Mouse (Mus musculus) thymus, postnatal 36 days (tissue): ENCODE results near the gene Rpain.

ENCODE experiments used
- DNase-seq, 2 experiments: peaks; one replicate each; pipeline ENCODE4 v3.0.0; 2022; ENCODE audit warnings: mixed read lengths in 2 of 2

Gene Rpain

GRCm38 (mm10) chr11:71001167-71001566 is 31.2 kb downstream of the Rpain start:
- no peak for DNase-seq

GRCm38 (mm10) chr11:71003611-71004315 is 33.8 kb downstream of the Rpain start:
- DNase-seq, result no peak

- peak; percentile 94 for DNase-seq
These were observed 34.3 kb downstream of the Rpain start, which contains the start of gene Dhx33 for GRCm38 (mm10) chr11:71004316-71004773. Dhx33 (minus strand) TSS chr11:71004437.

GRCm38 (mm10) chr11:71005046-71005445 is 35.0 kb downstream of the Rpain start:
- DNase-seq, result no peak

- no peak for DNase-seq
These were observed 37.0 kb downstream of the Rpain start for GRCm38 (mm10) chr11:71007026-71007425.

GRCm38 (mm10) chr11:71007831-71008230 is 37.8 kb downstream of the Rpain start:
- DNase-seq, result no peak

- no peak for DNase-seq
These were observed 38.3 kb downstream of the Rpain start for GRCm38 (mm10) chr11:71008321-71008720.

GRCm38 (mm10) chr11:71012743-71013142 is 42.7 kb downstream of the Rpain start:
- DNase-seq, result no peak

GRCm38 (mm10) chr11:71017051-71017450 is 47.0 kb downstream of the Rpain start:
- no peak for DNase-seq

GRCm38 (mm10) chr11:71018416-71019200 is 48.6 kb downstream of the Rpain start:
- DNase-seq, result no peak

GRCm38 (mm10) chr11:71019201-71020068 is 49.4 kb downstream of the Rpain start, which contains the start of the genes Mis12 and Derl2:
Mis12 (plus strand) TSS chr11:71019611.
Derl2 (minus strand) TSS chr11:71019841.
- DNase-seq, result peak; percentile 97 to 99
